Mouse (Mus musculus) bone marrow macrophage, adult 2 months (primary cell): ENCODE data around the gene Phldb2. TPM values are rescaled to one million over a fixed set of nuclear protein-coding genes. Genes with fewer than 3 reads are reported as not detected.

ENCODE experiments used
- H3K27ac ChIP-seq: 2 replicates; pipeline ENCODE4 v1.5.1; 2012; ENCODE audit warnings: low read depth, low read length; ENCODE audit not compliant: insufficient read depth
- H3K4me1 ChIP-seq: 2 replicates; pipeline ENCODE4 v1.6.1; 2012; ENCODE audit warnings: low read length; ENCODE audit not compliant: control insufficient read depth, insufficient read depth
- H3K4me3 ChIP-seq: 2 replicates; pipeline ENCODE4 v1.5.1; 2012; ENCODE audit warnings: mild to moderate bottlenecking, low read length, moderate library complexity; ENCODE audit not compliant: insufficient read depth
- CTCF ChIP-seq: IDR thresholded peaks from 2 replicates; pipeline ENCODE4 v1.5.1; 2012; ENCODE audit warnings: low read depth, mild to moderate bottlenecking, low read length, moderate library complexity
- POLR2A ChIP-seq: IDR thresholded peaks from 2 replicates; pipeline ENCODE4 v1.6.1; 2012; ENCODE audit warnings: mild to moderate bottlenecking, low read depth, low read length, borderline replicate concordance
- polyA plus RNA-seq: library from polyadenylated mRNA; stranded (reverse); fragments of >200 nt; gene quantifications from 2 replicates; pipeline ENCODE4 v1.2.4, GENCODE M21; 2012; ENCODE audit not compliant: missing spikeins, insufficient read depth, insufficient read length

The Phldb2 gene
- polyA plus RNA-seq, 1 experiment = 1.3 TPM

GRCm38 (mm10) chr16:45919572-45919971, 33.8 kb downstream of the Phldb2 start:
- Histone ChIP-seq H3K4me3 (no peak overlapping the region), H3K27ac (no peak overlapping the region), H3K4me1 (no peaks in the 10 kb centered on the region)
- TF ChIP-seq CTCF (no peak), POLR2A (no peak)

- no peak overlapping the region for H3K27ac ChIP-seq
- no peaks in the 10 kb centered on the region for H3K4me1 ChIP-seq
- no peak for TF ChIP-seq CTCF
- TF ChIP-seq POLR2A = no peak
Observed at GRCm38 (mm10) chr16:45903595-45903994, 49.8 kb downstream of the Phldb2 start.

GRCm38 (mm10) chr16:45898459-45898858, 54.9 kb downstream of the Phldb2 start:
- Histone ChIP-seq H3K27ac (no peak overlapping the region), H3K4me1 (no peaks in the 10 kb centered on the region), H3K4me3 (no peak overlapping the region)
- TF ChIP-seq CTCF = no peak
- TF ChIP-seq POLR2A = no peak

More at GRCm38 (mm10) chr16:45903595-45903994, 49.8 kb downstream of the Phldb2 start:
- H3K4me3 ChIP-seq = no peak overlapping the region

- Histone ChIP-seq H3K4me1 (no peaks in the 10 kb centered on the region), H3K4me3 (no peak overlapping the region), H3K27ac (no peak overlapping the region)
- TF ChIP-seq CTCF = no peak
- TF ChIP-seq POLR2A = no peak
Observed at GRCm38 (mm10) chr16:45896587-45896986, 56.8 kb downstream of the Phldb2 start.

- TF ChIP-seq POLR2A (no peak), CTCF (no peak)
- no peaks in the 10 kb centered on the region for H3K4me1 ChIP-seq
- H3K27ac ChIP-seq = no peak overlapping the region
- H3K4me3 ChIP-seq = no peak overlapping the region
Observed at GRCm38 (mm10) chr16:45894998-45895397, 58.4 kb downstream of the Phldb2 start.

GRCm38 (mm10) chr16:45893796-45894195, 59.6 kb downstream of the Phldb2 start:
- TF ChIP-seq POLR2A (no peak), CTCF (no peak)
- H3K4me1 ChIP-seq = no peaks in the 10 kb centered on the region
- no peak overlapping the region for H3K4me3 ChIP-seq
- no peak overlapping the region for H3K27ac ChIP-seq

- Histone ChIP-seq H3K4me3 (no peak overlapping the region), H3K27ac (no peak overlapping the region), H3K4me1 (no peaks in the 10 kb centered on the region)
- TF ChIP-seq POLR2A (no peak), CTCF (no peak)
Observed at GRCm38 (mm10) chr16:45892928-45893327, 60.5 kb downstream of the Phldb2 start.

- no peak overlapping the region for H3K4me3 ChIP-seq
- no peaks in the 10 kb centered on the region for H3K4me1 ChIP-seq
- H3K27ac ChIP-seq = no peak overlapping the region
- no peak for TF ChIP-seq CTCF
- TF ChIP-seq POLR2A = no peak
Observed at GRCm38 (mm10) chr16:45890471-45891200, 62.8 kb downstream of the Phldb2 start.

- TF ChIP-seq POLR2A (no peak), CTCF (no peak)
- no peak overlapping the region for H3K27ac ChIP-seq
- H3K4me3 ChIP-seq = no peak overlapping the region
- H3K4me1 ChIP-seq = no peaks in the 10 kb centered on the region
Observed at GRCm38 (mm10) chr16:45889636-45890035, 63.8 kb downstream of the Phldb2 start.

- H3K27ac ChIP-seq = no peak overlapping the region
- no peak for TF ChIP-seq CTCF
- no peak for TF ChIP-seq POLR2A
- no peak overlapping the region for H3K4me3 ChIP-seq
- H3K4me1 ChIP-seq = no peaks in the 10 kb centered on the region
Observed at GRCm38 (mm10) chr16:45886599-45886998, 66.8 kb downstream of the Phldb2 start.

GRCm38 (mm10) chr16:45884194-45884593, 69.2 kb downstream of the Phldb2 start:
- H3K4me3 ChIP-seq = no peak overlapping the region
- TF ChIP-seq POLR2A (no peak), CTCF (no peak)
- H3K4me1 ChIP-seq = no peaks in the 10 kb centered on the region
- H3K27ac ChIP-seq = no peak overlapping the region
